Mouse (Mus musculus): ENCODE results near the gene Etfb. TPM values are rescaled to one million over a fixed set of nuclear protein-coding genes. Genes with fewer than 3 reads are reported as not detected.

Etfb gene
- polyA plus RNA-seq, 1 experiment from 2014 or later = 331 TPM

DNA sequence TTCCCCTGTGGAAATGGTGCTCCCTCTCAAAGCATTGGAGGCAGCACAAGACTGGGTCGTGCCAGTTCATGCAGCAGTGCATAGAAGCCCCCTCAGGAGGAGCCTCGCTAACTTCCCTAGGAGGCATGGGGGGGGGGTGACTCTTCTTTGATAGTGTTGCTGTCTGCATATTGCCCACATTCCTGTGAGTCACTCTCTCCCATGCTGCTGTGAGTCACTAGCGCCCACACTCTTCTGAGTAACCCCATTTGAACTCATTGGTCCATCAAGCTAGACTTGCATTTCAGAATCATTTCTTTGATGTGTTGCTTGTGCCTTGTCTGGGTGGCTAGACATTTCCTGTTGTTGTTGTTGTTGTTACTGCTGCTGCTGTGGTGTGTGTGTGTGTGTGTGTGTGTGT lies 37.3 kb downstream of the Etfb start:
- no peak overlapping the region for H3K4me3 ChIP-seq
- no peak for ATAC-seq (ENCODE audit: borderline replicate concordance, extremely low read depth, low FRiP score, low TSS enrichment)
- H3K9ac ChIP-seq = no peak overlapping the region
- WGBS = 64% methylated on average over 3 of the region's 3 CpGs
- H3K4me2 ChIP-seq = no peak overlapping the region
- no peaks in the 10 kb centered on the region for H3K9me3 ChIP-seq
- no peak overlapping the region for H3K27ac ChIP-seq
- H3K36me3 ChIP-seq = no peaks in the 10 kb centered on the region
- H3K27me3 ChIP-seq = peaks cover 20% of the 10 kb centered on the region
- H3K4me1 ChIP-seq = peaks cover 3% of the 10 kb centered on the region; the same call in 1 of the 2 replicates

DNA sequence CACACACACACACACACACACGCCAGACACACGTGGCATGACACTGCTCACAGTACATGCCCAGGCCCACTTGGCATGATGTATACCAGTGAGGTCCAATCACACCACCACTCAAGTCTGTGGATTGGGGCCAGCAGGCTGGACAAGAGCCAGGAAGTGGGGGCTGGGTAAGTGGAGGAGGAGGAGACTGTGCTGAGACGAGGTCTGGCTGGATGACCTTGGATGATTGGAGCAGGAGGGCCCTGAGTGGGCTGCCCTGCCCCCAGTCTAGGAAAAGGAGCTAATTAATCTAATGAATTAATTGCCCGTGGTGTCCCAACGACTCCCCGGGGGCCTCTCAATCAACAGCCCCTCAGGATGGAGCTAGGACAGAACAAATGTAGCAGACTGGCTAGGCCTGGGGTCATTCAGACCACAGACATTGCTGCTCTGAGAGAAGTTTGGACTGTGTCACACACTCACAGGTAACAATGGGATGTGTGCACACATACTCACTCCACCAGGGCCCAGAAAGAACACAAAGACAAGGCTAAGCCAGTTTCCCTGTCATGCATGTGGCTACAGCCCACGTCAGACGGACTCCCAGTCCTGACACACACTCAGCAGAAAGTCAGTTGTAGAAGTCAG lies 38.3 kb downstream of the Etfb start:
- ATAC-seq (ENCODE audit: borderline replicate concordance, extremely low read depth, low FRiP score, low TSS enrichment) = peak; percentile 61; the same call in 1 of the 2 replicates

DNA sequence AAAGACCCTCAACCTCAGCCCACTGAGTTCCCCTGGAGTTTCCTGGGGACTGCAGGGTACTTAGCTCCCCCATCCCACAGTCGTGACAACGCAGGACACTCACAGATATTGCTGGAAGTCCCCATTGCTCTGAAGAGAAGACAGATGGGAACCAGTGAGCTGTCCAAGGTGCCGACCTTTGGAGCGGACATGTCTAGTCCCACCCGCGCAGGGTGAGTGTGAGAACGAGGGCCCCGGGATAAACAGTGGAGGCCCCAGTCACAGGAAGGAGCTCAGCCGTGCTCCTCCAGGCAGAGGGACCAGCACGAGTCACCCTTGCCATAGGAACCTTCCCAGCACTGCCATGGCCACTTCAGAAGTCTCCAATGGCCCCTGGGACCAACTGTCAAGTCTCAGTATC lies 39.4 kb downstream of the Etfb start:
- WGBS = 3% methylated on average over 10 of the region's 10 CpGs
- peaks cover 3% of the 10 kb centered on the region; the same call in 1 of the 2 replicates for H3K4me1 ChIP-seq
- no peaks in the 10 kb centered on the region for H3K9me3 ChIP-seq
- H3K27ac ChIP-seq = no peak overlapping the region
- H3K4me2 ChIP-seq = no peak overlapping the region
- H3K4me3 ChIP-seq = no peak overlapping the region
- no peaks in the 10 kb centered on the region for H3K36me3 ChIP-seq
- H3K9ac ChIP-seq = no peak overlapping the region
- H3K27me3 ChIP-seq = peaks cover 1% of the 10 kb centered on the region; the same call in 1 of the 2 replicates
- no peak for ATAC-seq (ENCODE audit: borderline replicate concordance, extremely low read depth, low FRiP score, low TSS enrichment)

More for the DNA sequence above, 38.3 kb downstream of the Etfb start:
- H3K27me3 ChIP-seq = peaks cover 11% of the 10 kb centered on the region
- no peaks in the 10 kb centered on the region for H3K36me3 ChIP-seq
- H3K9me3 ChIP-seq = no peaks in the 10 kb centered on the region
- H3K27ac ChIP-seq = no peak overlapping the region
- no peak overlapping the region for H3K4me3 ChIP-seq
- H3K4me1 ChIP-seq = peaks cover 3% of the 10 kb centered on the region; the same call in 1 of the 2 replicates
- H3K9ac ChIP-seq = no peak overlapping the region
- H3K4me2 ChIP-seq = no peak overlapping the region
- 47% methylated on average over 8 of the region's 8 CpGs for WGBS

DNA sequence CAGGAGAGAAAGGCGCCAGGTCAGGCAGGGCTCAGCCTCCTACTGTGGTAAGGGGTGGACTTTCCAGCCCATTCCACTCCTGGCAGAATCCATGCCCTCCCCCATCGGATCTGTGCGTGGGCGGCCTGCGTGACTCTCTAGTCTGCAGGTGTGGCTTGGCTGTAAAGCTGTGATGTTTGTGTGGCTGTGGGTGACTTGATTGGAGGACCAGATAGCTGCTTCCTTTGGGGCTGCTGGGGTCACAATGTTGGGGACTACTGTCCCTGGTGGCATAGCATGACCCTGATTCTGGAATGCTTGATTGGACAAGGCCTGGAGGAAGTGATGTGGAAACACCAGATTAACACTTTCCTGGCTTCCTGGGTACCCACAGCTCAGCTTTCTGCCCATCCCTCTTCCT lies 44.8 kb downstream of the Etfb start:
- 43% methylated on average over 5 of the region's 5 CpGs for WGBS
- Histone ChIP-seq H3K36me3 (no peaks in the 10 kb centered on the region), H3K9ac (no peak overlapping the region), H3K4me3 (no peak overlapping the region), H3K4me2 (no peak overlapping the region), H3K27me3 (0 out of 2 replicates have a peak, but pooled peaks cover 7% of the 10 kb centered on the region), H3K27ac (no peak overlapping the region), H3K4me1 (no peaks in the 10 kb centered on the region), H3K9me3 (no peaks in the 10 kb centered on the region)
- ATAC-seq (ENCODE audit: borderline replicate concordance, extremely low read depth, low FRiP score, low TSS enrichment) = no peak

DNA sequence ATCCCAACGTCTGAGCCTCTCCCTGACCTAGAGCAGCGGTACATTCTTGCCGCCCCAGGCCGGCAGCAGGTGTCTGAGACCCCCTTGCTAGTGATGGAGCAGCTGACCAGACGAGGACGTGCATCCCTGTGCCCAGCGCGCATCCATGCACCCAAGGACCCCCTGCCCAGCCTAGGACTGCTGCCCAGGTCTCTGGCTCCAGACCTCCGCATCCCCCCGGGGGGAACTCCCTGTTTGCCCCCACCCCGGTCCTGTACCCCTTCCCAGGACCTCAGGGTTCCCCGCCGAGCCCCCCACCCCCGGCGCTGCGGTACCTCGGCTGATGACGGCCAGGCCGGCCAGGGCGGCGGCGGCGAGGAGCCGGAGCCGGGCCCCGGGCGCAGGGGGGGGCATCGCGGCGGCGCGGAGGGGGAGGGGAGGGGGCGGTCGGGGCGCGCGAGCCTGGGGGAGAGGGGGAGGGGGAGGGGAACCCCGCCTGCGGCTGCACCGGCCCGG lies 45.8 kb downstream of the Etfb start, which contains the start of gene Iglon5:
Iglon5 (minus strand) TSS at position 445 of the 495 bp plus-strand sequence.
- ATAC-seq (ENCODE audit: borderline replicate concordance, extremely low read depth, low FRiP score, low TSS enrichment) = peak; percentile 33; the same call in 1 of the 2 replicates
- H3K36me3 ChIP-seq = no peaks in the 10 kb centered on the region
- peak within 1 kb of the TSS; percentile 42 for H3K4me3 ChIP-seq
- peak within 1 kb of the TSS; percentile 19; the same call in 1 of the 2 replicates for H3K9ac ChIP-seq
- H3K4me1 ChIP-seq = no peaks in the 10 kb centered on the region
- no peaks in the 10 kb centered on the region for H3K9me3 ChIP-seq
- 2% methylated on average over 23 of the region's 41 CpGs for WGBS
- H3K4me2 ChIP-seq = peak within 1 kb of the TSS; percentile 75
- H3K27ac ChIP-seq = no peak within 1 kb of the TSS
- 0 out of 2 replicates have a peak, but pooled peaks cover 7% of the 10 kb centered on the region for H3K27me3 ChIP-seq

DNA sequence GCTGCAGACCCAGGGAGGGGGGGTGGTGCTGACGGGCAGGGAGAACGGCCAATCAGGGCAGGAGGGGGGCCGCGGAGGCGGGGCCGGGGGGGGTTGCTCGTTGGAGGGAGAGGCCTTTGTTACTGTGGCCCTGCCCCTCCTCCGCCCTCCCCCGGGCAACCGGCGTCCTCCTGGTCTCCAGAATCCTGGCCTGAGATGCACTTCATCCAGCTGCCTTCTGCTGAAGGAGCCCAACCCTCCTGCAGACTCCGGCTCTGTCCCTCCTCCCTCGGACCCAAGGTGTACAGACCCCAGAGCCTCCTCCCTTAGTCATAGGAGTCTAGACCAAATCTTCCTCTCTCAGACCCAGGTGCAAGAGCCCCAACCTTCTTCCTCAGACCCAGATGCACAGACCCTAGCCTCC lies 46.3 kb downstream of the Etfb start:
- Histone ChIP-seq H3K4me3 (peak overlapping the region; percentile 42), H3K27ac (no peak overlapping the region), H3K27me3 (0 out of 2 replicates have a peak, but pooled peaks cover 7% of the 10 kb centered on the region), H3K4me1 (no peaks in the 10 kb centered on the region), H3K9ac (peak overlapping the region; percentile 19; the same call in 1 of the 2 replicates), H3K4me2 (peak overlapping the region; percentile 75), H3K9me3 (no peaks in the 10 kb centered on the region), H3K36me3 (no peaks in the 10 kb centered on the region)
- ATAC-seq (ENCODE audit: borderline replicate concordance, extremely low read depth, low FRiP score, low TSS enrichment) = peak; percentile 77; the same call in 1 of the 2 replicates
- WGBS = 0% methylated on average over 12 of the region's 13 CpGs

DNA sequence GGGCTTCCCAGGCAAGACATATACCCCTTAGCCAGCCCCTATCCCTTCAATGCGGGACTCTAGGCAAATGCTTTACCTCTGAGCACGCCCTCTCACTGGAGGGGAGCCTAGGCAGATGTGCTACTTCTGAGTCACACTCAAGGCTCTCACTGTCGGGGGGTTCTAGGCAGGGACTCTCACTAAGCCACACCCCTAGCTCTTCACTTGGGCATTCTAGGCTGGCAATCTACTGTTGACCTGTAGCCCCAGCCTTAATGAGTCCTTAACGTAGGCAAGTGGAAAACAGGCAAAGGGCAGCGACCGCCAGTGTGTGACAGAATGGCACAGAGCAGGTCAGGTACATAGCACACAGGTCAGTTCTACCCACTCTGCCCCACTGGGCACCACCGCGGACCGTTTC lies 47.0 kb downstream of the Etfb start:
- Histone ChIP-seq H3K4me1 (no peaks in the 10 kb centered on the region), H3K9me3 (no peaks in the 10 kb centered on the region), H3K4me3 (no peak overlapping the region), H3K4me2 (0 out of 2 replicates have a peak overlapping the region, but pooled peaks have one; percentile 75), H3K36me3 (no peaks in the 10 kb centered on the region), H3K27me3 (0 out of 2 replicates have a peak, but pooled peaks cover 7% of the 10 kb centered on the region), H3K27ac (no peak overlapping the region), H3K9ac (no peak overlapping the region)
- 59% methylated on average over 9 of the region's 9 CpGs for WGBS
- no peak for ATAC-seq (ENCODE audit: borderline replicate concordance, extremely low read depth, low FRiP score, low TSS enrichment)

DNA sequence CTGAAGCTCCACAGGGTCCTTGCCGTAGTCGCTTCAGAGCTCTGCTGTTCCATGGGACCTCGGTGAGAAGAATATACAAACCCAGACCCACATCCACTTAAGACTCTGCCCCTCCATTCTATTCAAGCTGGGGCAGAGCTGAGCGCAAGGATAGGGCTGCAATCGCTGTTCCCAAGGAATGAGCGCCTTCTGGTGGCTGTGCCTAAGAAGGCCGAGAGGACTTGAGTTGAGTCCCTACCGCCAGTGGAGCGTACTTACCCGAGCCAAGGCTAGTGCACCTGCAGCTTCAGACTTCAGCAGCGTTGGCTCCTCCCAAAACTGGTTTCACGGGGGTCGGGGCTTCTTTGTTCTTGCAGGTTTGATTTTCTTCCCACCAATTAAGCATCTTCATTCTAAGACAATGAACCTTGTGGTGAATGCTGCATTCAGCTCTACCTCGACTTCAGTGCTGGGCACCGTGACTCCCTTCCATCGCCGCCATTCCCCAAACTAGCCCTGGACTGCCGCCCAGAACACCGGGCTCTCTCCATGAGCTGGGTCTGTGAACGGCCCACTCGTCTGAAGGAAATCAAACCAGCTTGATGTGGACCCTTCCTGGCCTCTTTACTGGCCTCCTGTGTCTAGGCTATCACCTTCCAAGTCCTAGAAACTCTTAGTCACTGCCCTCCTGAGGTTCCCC lies 51.6 kb downstream of the Etfb start:
- WGBS = 16% methylated on average over 21 of the region's 21 CpGs
- Histone ChIP-seq H3K9me3 (no peaks in the 10 kb centered on the region), H3K36me3 (no peaks in the 10 kb centered on the region), H3K27ac (no peak overlapping the region), H3K4me2 (no peak overlapping the region), H3K9ac (no peak overlapping the region), H3K4me3 (no peak overlapping the region), H3K27me3 (no peaks in the 10 kb centered on the region), H3K4me1 (no peaks in the 10 kb centered on the region)
- no peak for ATAC-seq (ENCODE audit: borderline replicate concordance, extremely low read depth, low FRiP score, low TSS enrichment)

Small RNA genes lying within 50 kb of the gene (microRNA-seq; reads per million reads assigned to microRNA genes)
- gene Mir7051 = not detected

Other genes starting within 250 kb of the Etfb start
- 12.8 and 13.3 TPM in 2 replicates for gene Zfp715, start 130.8 kb upstream of the Etfb start, polyA plus RNA-seq (2015; fragmentation: Nextera tagmentation; extraction: Ambion mirVana)
- 0.16 and 0.19 TPM in 2 replicates for gene Siglecf, start 92.7 kb upstream of the Etfb start, polyA plus RNA-seq (2015; fragmentation: Nextera tagmentation; extraction: Ambion mirVana)
- gene Siglecg, start 35.9 kb upstream of the Etfb start, polyA plus RNA-seq (2015; fragmentation: Nextera tagmentation; extraction: Ambion mirVana) = 0.35 and 0.45 TPM in 2 replicates
- not detected in 2 replicates for gene Lim2, start 16.4 kb upstream of the Etfb start, polyA plus RNA-seq (2015; fragmentation: Nextera tagmentation; extraction: Ambion mirVana)
- 1.2 and 7.7 TPM in 2 replicates for gene Nkg7, start 7.0 kb upstream of the Etfb start, polyA plus RNA-seq (2015; fragmentation: Nextera tagmentation; extraction: Ambion mirVana)
- gene Cldnd2, start 3.3 kb upstream of the Etfb start, polyA plus RNA-seq (2015; fragmentation: Nextera tagmentation; extraction: Ambion mirVana) = not detected in 2 replicates
- gene Gm45233, start within 50 bp of the Etfb start, polyA plus RNA-seq (2015; fragmentation: Nextera tagmentation; extraction: Ambion mirVana) = 0.45 TPM in 1 of 2 replicates, not detected in the other
- 2.0 and 2.7 TPM in 2 replicates for gene Vsig10l, start 19.1 kb downstream of the Etfb start, polyA plus RNA-seq (2015; fragmentation: Nextera tagmentation; extraction: Ambion mirVana)
- gene Iglon5, start 46.0 kb downstream of the Etfb start, polyA plus RNA-seq (2015; fragmentation: Nextera tagmentation; extraction: Ambion mirVana) = 0.39 and 0.48 TPM in 2 replicates
- not detected in 2 replicates for gene 4931406B18Rik, start 61.9 kb downstream of the Etfb start, polyA plus RNA-seq (2015; fragmentation: Nextera tagmentation; extraction: Ambion mirVana)
- gene Cd33, start 100.3 kb downstream of the Etfb start, polyA plus RNA-seq (2015; fragmentation: Nextera tagmentation; extraction: Ambion mirVana) = 1.2 and 1.7 TPM in 2 replicates
- 3.5 and 4.4 TPM in 2 replicates for gene Zfp658, start 118.2 kb downstream of the Etfb start, polyA plus RNA-seq (2015; fragmentation: Nextera tagmentation; extraction: Ambion mirVana)
- gene Zfp719, start 135.5 kb downstream of the Etfb start, polyA plus RNA-seq (2015; fragmentation: Nextera tagmentation; extraction: Ambion mirVana) = 13.1 and 13.5 TPM in 2 replicates
- gene Zfp819, start 163.1 kb downstream of the Etfb start, polyA plus RNA-seq (2015; fragmentation: Nextera tagmentation; extraction: Ambion mirVana) = 0.15 and 0.33 TPM in 2 replicates
- gene Ceacam18, start 190.6 kb downstream of the Etfb start, polyA plus RNA-seq (2015; fragmentation: Nextera tagmentation; extraction: Ambion mirVana) = not detected in 2 replicates
- 0.74 and 1.0 TPM in 2 replicates for gene Siglece, start 216.1 kb downstream of the Etfb start, polyA plus RNA-seq (2015; fragmentation: Nextera tagmentation; extraction: Ambion mirVana)
- 13.9 and 14.2 TPM in 2 replicates for gene Ctu1, start 227.9 kb downstream of the Etfb start, polyA plus RNA-seq (2015; fragmentation: Nextera tagmentation; extraction: Ambion mirVana)
- gene Klk14, start 246.3 kb downstream of the Etfb start, polyA plus RNA-seq (2015; fragmentation: Nextera tagmentation; extraction: Ambion mirVana) = not detected in 2 replicates